Mouse (Mus musculus): Measurements from ENCODE around the gene Klhl2. TPM values are rescaled to one million over a fixed set of nuclear protein-coding genes. Genes with fewer than 3 reads are reported as not detected.

Klhl2 gene
- polyA plus RNA-seq, 1 experiment = 13.1 TPM

DNA sequence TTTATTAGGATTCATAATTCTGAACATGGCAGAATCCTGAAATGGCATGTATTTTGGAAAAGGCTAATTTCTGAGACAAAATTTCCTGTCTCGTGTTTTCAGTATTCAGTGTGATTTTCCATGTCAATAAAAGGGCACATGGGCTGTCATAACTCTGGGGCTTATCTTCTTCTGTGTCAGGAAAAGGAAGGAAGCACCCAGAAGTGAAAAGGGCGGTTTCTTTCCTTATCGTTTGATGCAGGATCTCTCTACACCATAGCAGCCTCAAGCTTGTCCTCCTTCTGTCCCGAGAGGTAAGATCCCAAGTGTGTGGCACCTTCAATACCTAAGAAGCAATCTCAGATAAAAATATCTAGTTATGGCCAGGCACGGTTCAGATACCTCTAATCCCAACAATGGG, 65.6 kb downstream of the Klhl2 start:
- Histone ChIP-seq H3K4me3 (ENCODE audit: insufficient read depth, low read length) (no peak overlapping the region), H3K4me1 (ENCODE audit: control insufficient read depth, insufficient read depth, low read length) (no peaks in the 10 kb centered on the region), H3K27ac (ENCODE audit: insufficient read depth, low read length) (no peak overlapping the region)
- TF ChIP-seq POLR2A (IDR thresholded peaks at IDR 0.05; ENCODE audit: low read depth, low read length) = no peak
- TF ChIP-seq CTCF (IDR thresholded peaks at IDR 0.05; ENCODE audit: borderline replicate concordance, insufficient read depth, low read length) = no peak

GRCm38 (mm10) chr8:64781947-64782346, 67.9 kb downstream of the Klhl2 start:
- no peak for TF ChIP-seq POLR2A (IDR thresholded peaks at IDR 0.05; ENCODE audit: low read depth, low read length)
- TF ChIP-seq CTCF (IDR thresholded peaks at IDR 0.05; ENCODE audit: borderline replicate concordance, insufficient read depth, low read length) = no peak
- no peaks in the 10 kb centered on the region for H3K4me1 ChIP-seq (ENCODE audit: control insufficient read depth, insufficient read depth, low read length)
- H3K27ac ChIP-seq (ENCODE audit: insufficient read depth, low read length) = no peak overlapping the region
- H3K4me3 ChIP-seq (ENCODE audit: insufficient read depth, low read length) = no peak overlapping the region

- TF ChIP-seq POLR2A (IDR thresholded peaks at IDR 0.05; ENCODE audit: low read depth, low read length) (no peak), CTCF (IDR thresholded peaks at IDR 0.05; ENCODE audit: borderline replicate concordance, insufficient read depth, low read length) (no peak)
- H3K4me1 ChIP-seq (ENCODE audit: control insufficient read depth, insufficient read depth, low read length) = no peaks in the 10 kb centered on the region
- H3K4me3 ChIP-seq (ENCODE audit: insufficient read depth, low read length) = no peak overlapping the region
- H3K27ac ChIP-seq (ENCODE audit: insufficient read depth, low read length) = no peak overlapping the region
Measured at GRCm38 (mm10) chr8:64777925-64778324, 71.9 kb downstream of the Klhl2 start.

DNA sequence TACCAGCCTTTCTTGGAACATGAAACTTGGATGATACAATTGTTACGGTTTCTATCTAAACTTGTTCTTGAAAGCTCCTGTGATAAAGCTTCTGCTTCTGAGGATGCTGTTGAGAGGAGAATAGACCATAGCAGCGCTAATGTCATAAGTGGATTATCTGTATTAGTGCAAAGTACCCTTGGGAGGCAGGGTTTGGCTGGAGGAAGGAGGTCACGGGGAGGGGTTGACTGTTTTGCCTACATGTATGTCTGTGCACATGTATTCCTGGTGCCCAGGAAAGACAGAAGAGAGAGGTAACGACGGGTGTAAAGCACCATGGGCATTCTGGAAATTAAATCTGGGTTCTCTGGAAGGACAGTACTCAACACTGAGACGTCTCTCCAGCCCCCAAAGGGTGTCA, 75.7 kb downstream of the Klhl2 start:
- TF ChIP-seq POLR2A (IDR thresholded peaks at IDR 0.05; ENCODE audit: low read depth, low read length) = no peak
- TF ChIP-seq CTCF (IDR thresholded peaks at IDR 0.05; ENCODE audit: borderline replicate concordance, insufficient read depth, low read length) = no peak
- H3K4me1 ChIP-seq (ENCODE audit: control insufficient read depth, insufficient read depth, low read length) = no peaks in the 10 kb centered on the region
- H3K27ac ChIP-seq (ENCODE audit: insufficient read depth, low read length) = no peak overlapping the region
- H3K4me3 ChIP-seq (ENCODE audit: insufficient read depth, low read length) = no peak overlapping the region

GRCm38 (mm10) chr8:64770814-64771213, 79.0 kb downstream of the Klhl2 start:
- no peak overlapping the region for H3K27ac ChIP-seq (ENCODE audit: insufficient read depth, low read length)
- TF ChIP-seq CTCF (IDR thresholded peaks at IDR 0.05; ENCODE audit: borderline replicate concordance, insufficient read depth, low read length) (no peak), POLR2A (IDR thresholded peaks at IDR 0.05; ENCODE audit: low read depth, low read length) (no peak)
- H3K4me3 ChIP-seq (ENCODE audit: insufficient read depth, low read length) = no peak overlapping the region

DNA sequence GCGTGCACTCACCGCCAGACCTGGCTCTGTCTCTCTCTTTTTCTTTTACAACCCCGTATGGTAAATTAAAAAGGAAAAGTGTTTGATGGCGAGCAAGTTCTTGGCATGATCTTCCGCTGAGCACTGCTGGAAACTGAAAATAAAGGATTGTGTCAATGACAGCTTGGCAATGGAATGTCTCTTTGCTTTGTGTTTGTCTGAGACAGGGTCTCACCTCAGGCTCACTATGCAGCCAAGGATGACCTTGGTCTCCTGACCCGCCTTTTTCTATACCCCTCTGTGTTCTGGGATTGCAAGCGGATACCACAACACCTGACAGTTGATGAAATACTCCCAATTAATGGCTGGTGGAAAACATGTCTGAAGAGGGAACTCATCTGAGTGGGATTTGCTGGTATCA, 80.2 kb downstream of the Klhl2 start:
- no peak overlapping the region for H3K27ac ChIP-seq (ENCODE audit: insufficient read depth, low read length)
- no peaks in the 10 kb centered on the region for H3K4me1 ChIP-seq (ENCODE audit: control insufficient read depth, insufficient read depth, low read length)
- no peak for TF ChIP-seq CTCF (IDR thresholded peaks at IDR 0.05; ENCODE audit: borderline replicate concordance, insufficient read depth, low read length)
- no peak overlapping the region for H3K4me3 ChIP-seq (ENCODE audit: insufficient read depth, low read length)

More at GRCm38 (mm10) chr8:64770814-64771213, 79.0 kb downstream of the Klhl2 start:
- no peaks in the 10 kb centered on the region for H3K4me1 ChIP-seq (ENCODE audit: control insufficient read depth, insufficient read depth, low read length)

DNA sequence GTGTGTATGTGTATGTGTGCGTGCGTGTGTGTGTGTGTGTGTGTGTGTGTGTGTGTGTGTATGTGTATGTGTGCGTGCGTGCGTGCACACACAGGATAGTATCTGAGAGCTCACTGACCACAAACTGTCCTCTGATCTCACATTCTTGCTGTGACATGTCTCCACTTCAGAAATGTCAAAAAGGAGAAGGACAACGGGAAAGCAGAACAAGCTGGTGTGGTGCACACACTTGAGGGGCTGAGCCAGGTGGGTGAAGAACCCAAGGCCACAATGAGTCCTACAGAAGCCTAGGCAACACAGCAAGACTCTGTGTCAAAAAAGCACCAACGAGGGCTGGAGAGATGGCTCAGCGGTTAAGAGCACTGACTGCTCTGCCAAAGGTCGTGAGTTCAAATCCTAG, 81.2 kb downstream of the Klhl2 start:
- Histone ChIP-seq H3K27ac (ENCODE audit: insufficient read depth, low read length) (no peak overlapping the region), H3K4me3 (ENCODE audit: insufficient read depth, low read length) (no peak overlapping the region), H3K4me1 (ENCODE audit: control insufficient read depth, insufficient read depth, low read length) (no peaks in the 10 kb centered on the region)
- TF ChIP-seq CTCF (IDR thresholded peaks at IDR 0.05; ENCODE audit: borderline replicate concordance, insufficient read depth, low read length) = no peak
- no peak for TF ChIP-seq POLR2A (IDR thresholded peaks at IDR 0.05; ENCODE audit: low read depth, low read length)

DNA sequence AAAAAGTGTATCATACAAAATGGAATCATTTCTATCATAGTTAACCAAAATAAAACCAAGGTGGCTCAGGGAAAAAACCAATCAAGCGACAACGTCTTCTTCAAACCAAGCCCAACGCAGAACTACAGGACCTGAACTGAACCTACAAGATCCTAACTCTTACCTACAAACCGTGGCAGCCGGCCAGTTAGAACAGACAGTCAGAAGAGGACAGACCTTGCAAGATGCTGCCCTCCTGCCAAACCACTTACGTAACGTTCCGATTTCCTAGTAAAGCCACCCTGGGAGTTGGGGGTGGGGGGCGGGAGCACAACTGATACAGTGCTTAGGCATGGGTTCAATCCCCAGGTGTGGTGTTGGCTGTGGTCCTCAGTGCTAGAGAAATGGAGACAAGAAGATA, 82.8 kb downstream of the Klhl2 start:
- no peak overlapping the region for H3K4me3 ChIP-seq (ENCODE audit: insufficient read depth, low read length)
- no peaks in the 10 kb centered on the region for H3K4me1 ChIP-seq (ENCODE audit: control insufficient read depth, insufficient read depth, low read length)
- no peak overlapping the region for H3K27ac ChIP-seq (ENCODE audit: insufficient read depth, low read length)
- TF ChIP-seq POLR2A (IDR thresholded peaks at IDR 0.05; ENCODE audit: low read depth, low read length) (no peak), CTCF (IDR thresholded peaks at IDR 0.05; ENCODE audit: borderline replicate concordance, insufficient read depth, low read length) (no peak)

DNA sequence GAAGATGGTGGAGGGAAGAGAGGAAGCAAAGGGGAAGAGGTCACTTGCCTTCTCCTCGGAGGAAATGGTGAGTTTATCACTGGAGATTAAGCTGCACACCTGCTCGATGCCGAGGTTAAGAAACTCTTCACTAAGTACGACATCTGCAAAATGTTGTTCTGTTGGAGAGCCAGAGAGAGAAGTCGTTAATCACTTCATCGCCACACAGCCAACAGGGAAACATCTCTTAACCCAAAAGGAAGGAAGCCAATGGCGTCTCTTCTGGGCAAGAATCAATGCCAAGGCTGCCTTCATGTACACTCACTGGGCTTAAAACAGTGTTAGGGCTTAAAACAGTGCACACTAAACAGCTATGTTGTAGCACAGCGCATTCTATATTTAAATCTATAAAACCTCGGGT, 85.7 kb downstream of the Klhl2 start:
- H3K27ac ChIP-seq (ENCODE audit: insufficient read depth, low read length) = no peak overlapping the region
- TF ChIP-seq CTCF (IDR thresholded peaks at IDR 0.05; ENCODE audit: borderline replicate concordance, insufficient read depth, low read length) (no peak), POLR2A (IDR thresholded peaks at IDR 0.05; ENCODE audit: low read depth, low read length) (no peak)
- H3K4me3 ChIP-seq (ENCODE audit: insufficient read depth, low read length) = no peak overlapping the region
- no peaks in the 10 kb centered on the region for H3K4me1 ChIP-seq (ENCODE audit: control insufficient read depth, insufficient read depth, low read length)

- H3K4me3 ChIP-seq (ENCODE audit: insufficient read depth, low read length) = no peak overlapping the region
- H3K4me1 ChIP-seq (ENCODE audit: control insufficient read depth, insufficient read depth, low read length) = no peaks in the 10 kb centered on the region
- no peak overlapping the region for H3K27ac ChIP-seq (ENCODE audit: insufficient read depth, low read length)
- TF ChIP-seq POLR2A (IDR thresholded peaks at IDR 0.05; ENCODE audit: low read depth, low read length) = no peak
- TF ChIP-seq CTCF (IDR thresholded peaks at IDR 0.05; ENCODE audit: borderline replicate concordance, insufficient read depth, low read length) = no peak
Measured at GRCm38 (mm10) chr8:64762751-64763150, 87.1 kb downstream of the Klhl2 start.

GRCm38 (mm10) chr8:64761430-64761829, 88.4 kb downstream of the Klhl2 start:
- H3K4me1 ChIP-seq (ENCODE audit: control insufficient read depth, insufficient read depth, low read length) = no peaks in the 10 kb centered on the region
- H3K4me3 ChIP-seq (ENCODE audit: insufficient read depth, low read length) = no peak overlapping the region
- H3K27ac ChIP-seq (ENCODE audit: insufficient read depth, low read length) = no peak overlapping the region
- no peak for TF ChIP-seq POLR2A (IDR thresholded peaks at IDR 0.05; ENCODE audit: low read depth, low read length)
- peak; percentile 58; the same call in 1 of the 2 replicates for TF ChIP-seq CTCF (IDR thresholded peaks at IDR 0.05; ENCODE audit: borderline replicate concordance, insufficient read depth, low read length)

All from embryonic fibroblast, embryonic 13.5 days (primary cell).